Mouse (Mus musculus) liver, postnatal 0 days (tissue): ENCODE data around the gene Tkt.

Source experiments
- CTCF ChIP-seq: sonication (generic); IDR thresholded peaks from 2 replicates; pipeline ENCODE4 v1.5.1; 2016; ENCODE audit warnings: antibody characterized with exemption, low read depth
- EP300 ChIP-seq: IDR thresholded peaks from 2 replicates; pipeline ENCODE4 v1.6.1; 2016; ENCODE audit warnings: antibody characterized with exemption, low read depth, mild to moderate bottlenecking

DNA sequence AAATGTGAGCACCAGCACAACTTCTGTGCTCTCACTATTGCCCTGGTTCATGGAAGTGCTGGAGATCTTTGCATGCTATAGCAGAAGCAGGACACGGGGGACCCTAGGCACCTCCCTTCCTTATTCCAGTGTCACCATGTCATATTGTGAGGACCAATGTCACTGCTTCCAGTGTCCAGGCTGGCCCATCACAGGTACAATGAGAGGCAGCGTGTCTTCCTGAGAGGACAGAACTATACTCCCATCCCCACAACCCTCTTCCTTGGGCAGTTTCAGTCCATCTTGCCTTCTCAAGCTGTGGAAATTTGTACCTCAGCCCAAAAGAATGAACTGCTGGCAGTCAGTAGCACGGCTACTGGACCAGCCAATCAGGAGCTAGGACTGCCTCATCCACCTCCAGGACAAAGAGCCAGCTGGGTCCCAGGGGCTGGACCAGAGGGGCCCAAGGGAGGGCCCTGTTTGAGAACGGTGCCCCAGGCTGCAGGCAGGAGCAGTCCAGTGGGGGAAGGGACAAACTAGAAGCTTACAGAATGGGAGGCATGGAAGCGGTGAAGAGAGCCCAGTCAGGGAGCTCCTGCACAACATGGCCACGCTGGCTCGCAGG, 46.0 kb downstream of the Tkt start:
- TF ChIP-seq EP300 (no peak), CTCF (no peak)
